Mouse (Mus musculus) central nervous system, embryonic 14 days (tissue): ENCODE measurements around the gene Nalcn. TPM values are rescaled to one million over a fixed set of nuclear protein-coding genes. Genes with fewer than 3 reads are reported as not detected.

Source experiments
- polyA plus RNA-seq: library from polyadenylated mRNA; depleted of rRNA; stranded (reverse); fragments of >200 nt; gene quantifications from 2 replicates; pipeline ENCODE4 v1.2.3, GENCODE M21; 2012; rRNA removed

Gene Nalcn
- polyA plus RNA-seq, result 9.5 and 10.2 TPM in 2 replicates

GRCm38 (mm10) chr14:123626501-123627179 lies at the start of gene Nalcn:
Nalcn (minus strand) TSS chr14:123627144.

GRCm38 (mm10) chr14:123659921-123660385 lies 33.0 kb upstream of the Nalcn start, which contains the start of gene Itgbl1:
Itgbl1 (plus strand) TSS chr14:123659971.

Other genes starting within 250 kb of the Nalcn start
- 1.5 and 2.2 TPM in 2 replicates for gene Itgbl1, start 32.8 kb upstream of the Nalcn start, polyA plus RNA-seq